Comparison of ENCODE assay signal across 19 mouse cellular contexts in genomic region chr19:55599124-55599523, GRCm38 (mm10).
DNase-seq lines count a peak whose midpoint lies in the region; ATAC-seq and TF ChIP-seq lines count a peak whose summit lies in the region.
"Had no signal": no experiment of that assay in that cellular context is flagged by ENCODE, and none has a peak within 500 bp of the region (broad histone marks: within the 10 kb centered on the region; RNA-seq: fewer than 3 reads in every experiment).

No protein-coding gene starts in this region.

- H3K4me3 ChIP-seq in heart, embryonic 10.5 days, result no peak overlapping the region
- no peak overlapping the region for H3K4me3 ChIP-seq in heart, adult 2 months
- H3K4me3 ChIP-seq in midbrain, embryonic 12.5 days, result no peak overlapping the region
- H3K4me3 ChIP-seq in midbrain, embryonic 14.5 days (replicated peaks; ENCODE audit: low read depth, low read length), result no peak overlapping the region
- H3K4me3 ChIP-seq in limb, embryonic 11.5 days (ENCODE audit: low read depth, low read length), result no peak overlapping the region
- no peak overlapping the region for H3K4me3 ChIP-seq in stomach, embryonic 16.5 days (replicated peaks; ENCODE audit: low read length)
- H3K4me3 ChIP-seq: liver, embryonic 12.5 days; megakaryocyte, embryonic 14.5 days; neural tube, embryonic 12.5 days had no signal

- no peak overlapping the region for H3K4me2 ChIP-seq in midbrain, embryonic 12.5 days (replicated peaks)
- H3K4me2 ChIP-seq in midbrain, embryonic 14.5 days (ENCODE audit: low read length), result no peak overlapping the region
- no peak overlapping the region for H3K4me2 ChIP-seq in limb, embryonic 11.5 days (ENCODE audit: low read depth, severe bottlenecking)
- H3K4me2 ChIP-seq in stomach, embryonic 16.5 days (ENCODE audit: low read depth, low read length), result no peak overlapping the region
- H3K4me2 ChIP-seq: liver, embryonic 12.5 days; neural tube, embryonic 12.5 days had no signal

- H3K27me3 ChIP-seq in heart, embryonic 10.5 days (ENCODE audit: insufficient read depth, poor library complexity, severe bottlenecking), result no peaks in the 10 kb centered on the region
- H3K27me3 ChIP-seq in heart, adult 2 months (ENCODE audit: control insufficient read depth, insufficient read depth, low read length), result no peaks in the 10 kb centered on the region
- H3K27me3 ChIP-seq in midbrain, embryonic 12.5 days, result peaks cover 14% of the 10 kb centered on the region; the same call in 1 of the 2 replicates
- H3K27me3 ChIP-seq in midbrain, embryonic 14.5 days (ENCODE audit: control insufficient read depth, insufficient read depth, low read length), result no peaks in the 10 kb centered on the region
- H3K27me3 ChIP-seq in limb, embryonic 11.5 days (ENCODE audit: control insufficient read depth, insufficient read depth, low read length), result no peaks in the 10 kb centered on the region
- no peaks in the 10 kb centered on the region for H3K27me3 ChIP-seq in stomach, embryonic 16.5 days (ENCODE audit: control insufficient read depth, insufficient read depth, low read length)
- H3K27me3 ChIP-seq: liver, embryonic 12.5 days; megakaryocyte, embryonic 14.5 days had no signal

- no peak for DNase-seq in heart, embryonic 10.5 days (ENCODE audit: low spot score)
- DNase-seq in heart, adult 2 months, result no peak
- DNase-seq in midbrain, embryonic 14.5 days, result no peak
- peak; percentile 36 for DNase-seq in limb, embryonic 11.5 days (ENCODE audit: low spot score)
- no peak for DNase-seq in ovary, postnatal 14 days (ENCODE audit: low spot score)
- DNase-seq: cerebellum, adult 18-20 months; cerebellum, postnatal 25 days; gastrocnemius, postnatal 10 days; kidney, adult 11 months; lung, adult 2 months; right cerebral cortex, adult 18-20 months; thymus, adult 2 months had no signal

- intact Hi-C loops in heart, adult 2 months (cut with DNase I), result no loop called here

- no peak for TF ChIP-seq EP300 in heart, adult 2 months (IDR thresholded peaks at IDR 0.05; ENCODE audit: insufficient read depth, low read depth, low read length)

- H3K79me2 ChIP-seq in heart, adult 2 months (replicated peaks; ENCODE audit: control insufficient read depth, insufficient read depth, low read length), result no peaks in the 10 kb centered on the region

- no peak for TF ChIP-seq POLR2A in heart, adult 2 months (IDR thresholded peaks at IDR 0.05; ENCODE audit: insufficient read depth, low read depth, low read length)

- TF ChIP-seq CTCF in heart, adult 2 months (IDR thresholded peaks at IDR 0.05), result no peak

- H3K27ac ChIP-seq in heart, embryonic 10.5 days, result peak overlapping the region; percentile 82
- no peak overlapping the region for H3K27ac ChIP-seq in heart, adult 2 months
- 0 out of 2 replicates have a peak overlapping the region, but pooled peaks have one; percentile 15 for H3K27ac ChIP-seq in midbrain, embryonic 12.5 days (replicated peaks)
- H3K27ac ChIP-seq in midbrain, embryonic 14.5 days (replicated peaks; ENCODE audit: low read depth, low read length), result no peak overlapping the region
- H3K27ac ChIP-seq in limb, embryonic 11.5 days (replicated peaks; ENCODE audit: low read depth, low read length), result peak overlapping the region; percentile 70
- peak overlapping the region; percentile 16; the same call in 1 of the 2 replicates for H3K27ac ChIP-seq in stomach, embryonic 16.5 days (ENCODE audit: low read length)
- H3K27ac ChIP-seq: liver, embryonic 12.5 days; neural tube, embryonic 12.5 days had no signal

- no peak overlapping the region for H3K9ac ChIP-seq in heart, adult 2 months (ENCODE audit: low read depth, low read length)
- no peak overlapping the region for H3K9ac ChIP-seq in midbrain, embryonic 12.5 days (replicated peaks)
- no peak overlapping the region for H3K9ac ChIP-seq in midbrain, embryonic 14.5 days (replicated peaks; ENCODE audit: low read length)
- peak overlapping the region; percentile 22; the same call in 1 of the 2 replicates for H3K9ac ChIP-seq in limb, embryonic 11.5 days (ENCODE audit: low read length)
- no peak overlapping the region; the same call in 1 of the 2 replicates for H3K9ac ChIP-seq in stomach, embryonic 16.5 days (ENCODE audit: low read length)
- H3K9ac ChIP-seq: liver, embryonic 12.5 days; neural tube, embryonic 12.5 days had no signal

- peaks cover 51% of the 10 kb centered on the region for H3K4me1 ChIP-seq in heart, embryonic 10.5 days
- peaks cover 2% of the 10 kb centered on the region for H3K4me1 ChIP-seq in heart, adult 2 months (ENCODE audit: control insufficient read depth, insufficient read depth, low read length)
- peaks cover 28% of the 10 kb centered on the region for H3K4me1 ChIP-seq in midbrain, embryonic 12.5 days
- H3K4me1 ChIP-seq in midbrain, embryonic 14.5 days (ENCODE audit: control insufficient read depth, insufficient read depth, low read length), result peaks cover 17% of the 10 kb centered on the region
- peaks cover 45% of the 10 kb centered on the region for H3K4me1 ChIP-seq in limb, embryonic 11.5 days (ENCODE audit: control insufficient read depth, insufficient read depth, low read length)
- H3K4me1 ChIP-seq in stomach, embryonic 16.5 days (ENCODE audit: control insufficient read depth, insufficient read depth, low read length), result peaks cover 33% of the 10 kb centered on the region

- ATAC-seq in midbrain, embryonic 12.5 days (ENCODE audit: low FRiP score, low read depth), result no peak
- no peak for ATAC-seq in midbrain, embryonic 14.5 days (ENCODE audit: low FRiP score, low TSS enrichment)
- no peak for ATAC-seq in limb, embryonic 11.5 days (ENCODE audit: insufficient number of reproducible peaks, low FRiP score, low TSS enrichment, low read depth)
- ATAC-seq in stomach, embryonic 16.5 days (ENCODE audit: insufficient read depth, low FRiP score), result no peak
- no peak for ATAC-seq in CD4-positive, CD25-positive, alpha-beta regulatory T cell, adult 4 months
- ATAC-seq: hindbrain, embryonic 16.5 days; liver, embryonic 12.5 days had no signal

- no peaks in the 10 kb centered on the region for H3K9me3 ChIP-seq in heart, embryonic 10.5 days
- H3K9me3 ChIP-seq in midbrain, embryonic 12.5 days, result no peaks in the 10 kb centered on the region
- no peaks in the 10 kb centered on the region for H3K9me3 ChIP-seq in midbrain, embryonic 14.5 days (ENCODE audit: control insufficient read depth, low read length)
- no peaks in the 10 kb centered on the region for H3K9me3 ChIP-seq in limb, embryonic 11.5 days (ENCODE audit: control insufficient read depth, low read length)
- no peaks in the 10 kb centered on the region for H3K9me3 ChIP-seq in stomach, embryonic 16.5 days (replicated peaks; ENCODE audit: control insufficient read depth, low read length)
- H3K9me3 ChIP-seq: liver, embryonic 12.5 days; megakaryocyte, embryonic 14.5 days; neural tube, embryonic 12.5 days had no signal

- H3K36me3 ChIP-seq in heart, embryonic 10.5 days, result no peaks in the 10 kb centered on the region
- H3K36me3 ChIP-seq in heart, adult 2 months (ENCODE audit: control insufficient read depth, insufficient read depth, low read length), result no peaks in the 10 kb centered on the region
- H3K36me3 ChIP-seq in midbrain, embryonic 12.5 days, result no peaks in the 10 kb centered on the region
- no peaks in the 10 kb centered on the region for H3K36me3 ChIP-seq in midbrain, embryonic 14.5 days (ENCODE audit: control insufficient read depth, insufficient read depth, low read length)
- H3K36me3 ChIP-seq in limb, embryonic 11.5 days (ENCODE audit: control insufficient read depth, insufficient read depth, low read length), result no peaks in the 10 kb centered on the region
- H3K36me3 ChIP-seq in stomach, embryonic 16.5 days (ENCODE audit: control insufficient read depth, insufficient read depth, low read length), result no peaks in the 10 kb centered on the region
- H3K36me3 ChIP-seq: liver, embryonic 12.5 days; neural tube, embryonic 12.5 days had no signal

- 54% methylated on average over 6 of the region's 6 CpGs for WGBS in heart, embryonic 10.5 days
- 73% methylated on average over 6 of the region's 6 CpGs for WGBS in heart, adult 2 months
- 68% methylated on average over 6 of the region's 6 CpGs for WGBS in midbrain, embryonic 12.5 days
- WGBS in midbrain, embryonic 14.5 days, result 81% methylated on average over 6 of the region's 6 CpGs
- 49% methylated on average over 6 of the region's 6 CpGs for WGBS in limb, embryonic 11.5 days
- 34% methylated on average over 6 of the region's 6 CpGs for WGBS in stomach, embryonic 16.5 days

Comparison
In these comparisons a context has a peak if more than half of its experiments do, and no peak if none do; other contexts are left out.
1. H3K27ac ChIP-seq: peak in heart, embryonic 10.5 days (single experiment), midbrain, embryonic 12.5 days (single experiment), limb, embryonic 11.5 days (single experiment) and stomach, embryonic 16.5 days (single experiment); none in heart, adult 2 months (single experiment) and midbrain, embryonic 14.5 days (single experiment).